27 mouse cellular contexts compared by ENCODE assay signal in genomic region chr11:69297799-69298198, GRCm38 (mm10). TPM values are rescaled to one million over a fixed set of nuclear protein-coding genes. Genes with fewer than 3 reads are reported as not detected.
"Had no signal": no experiment of that assay in that cellular context is flagged by ENCODE, and none has a peak within 500 bp of the region (broad histone marks: within the 10 kb centered on the region; RNA-seq: fewer than 3 reads in every experiment).

No protein-coding gene starts in this region.

- H3K4me3 ChIP-seq: gastrocnemius, adult 2 months; heart, embryonic 10.5 days; heart, embryonic 12.5 days; hindbrain, embryonic 10.5 days; hindbrain, embryonic 12.5 days; layer of hippocampus, adult 2 months; limb, embryonic 10.5 days; limb, embryonic 12.5 days; liver, embryonic 13.5 days had no signal

- H3K27ac ChIP-seq: gastrocnemius, adult 2 months; heart, embryonic 10.5 days; hindbrain, embryonic 10.5 days; hindbrain, embryonic 12.5 days; hindbrain, embryonic 14.5 days; layer of hippocampus, adult 2 months; limb, embryonic 10.5 days; limb, embryonic 12.5 days; liver, embryonic 13.5 days had no signal

- H3K9ac ChIP-seq: heart, embryonic 12.5 days; hindbrain, embryonic 12.5 days; hindbrain, embryonic 14.5 days; liver, embryonic 13.5 days had no signal

- DNase-seq: gastrocnemius, adult 2 months; gastrocnemius, postnatal 10 days; gastrocnemius, postnatal 25 days; heart, adult 18-20 months; heart, postnatal 10 days; heart, postnatal 4 days; kidney, adult 11 months; kidney, adult 2 months; kidney, adult 9 months; kidney, postnatal 10 days; kidney, postnatal 25 days; kidney, postnatal 4 days; liver; liver, embryonic 13.5 days had no signal

- H3K27me3 ChIP-seq: heart, embryonic 12.5 days; hindbrain, embryonic 12.5 days; limb, embryonic 12.5 days; liver, embryonic 13.5 days had no signal

- H3K4me2 ChIP-seq: heart, embryonic 12.5 days; hindbrain, embryonic 12.5 days; hindbrain, embryonic 14.5 days; limb, embryonic 12.5 days; liver, embryonic 11.5 days; liver, embryonic 13.5 days had no signal

- ATAC-seq: hindbrain, embryonic 16.5 days; inflammation-experienced regulatory T-cells, adult 6 months; intestine, embryonic 16.5 days had no signal

- H3K4me1 ChIP-seq: heart, embryonic 10.5 days; hindbrain, embryonic 10.5 days; hindbrain, embryonic 12.5 days; limb, embryonic 10.5 days; limb, embryonic 12.5 days had no signal

- H3K9me3 ChIP-seq: heart, embryonic 10.5 days; heart, embryonic 12.5 days; hindbrain, embryonic 10.5 days; hindbrain, embryonic 12.5 days; limb, embryonic 10.5 days; limb, embryonic 12.5 days; liver, embryonic 13.5 days had no signal

RNA-seq across cellular contexts. Expression of gene Kcnab3, which starts 28.3 kb away (rescaled TPM):
- total RNA-seq: gastrocnemius, adult 2 months; granulocyte monocyte progenitor cell, adult 5-6 weeks had no signal

RNA-seq across cellular contexts. Expression of gene Rnf227, which starts 42.5 kb away (rescaled TPM):
- total RNA-seq: gastrocnemius, adult 2 months had no signal
